Mouse (Mus musculus): ENCODE measurements around the gene Tceanc2. TPM values are rescaled to one million over a fixed set of nuclear protein-coding genes. Genes with fewer than 3 reads are reported as not detected.

Gene Tceanc2
- total and polyA plus RNA-seq, 2 experiments from 2014 or later, result 1.6 to 13.0 TPM

DNA sequence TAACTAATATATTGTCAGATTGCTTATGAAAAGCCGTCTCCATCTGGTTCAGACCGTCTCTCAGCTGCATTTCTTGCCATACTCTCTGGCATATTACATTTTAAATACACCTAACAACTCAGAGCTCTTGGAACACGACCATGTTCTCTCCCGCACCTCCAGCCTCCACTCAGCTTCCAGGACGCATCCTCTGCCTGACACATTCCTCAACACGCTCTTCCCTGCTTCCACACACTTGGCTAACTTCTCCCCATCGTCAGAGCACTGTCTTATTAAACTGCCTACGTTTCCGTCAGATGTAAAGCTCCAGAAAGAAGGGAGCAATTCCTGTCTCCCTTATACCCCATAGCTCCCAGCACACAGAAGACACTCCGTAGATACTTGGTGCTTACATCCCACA is 15.6 kb downstream of the Tceanc2 start:
- WGBS, result 86% methylated on average over 10 of the region's 10 CpGs
- ATAC-seq (ENCODE audit: insufficient read depth, low read depth), result no peak

DNA sequence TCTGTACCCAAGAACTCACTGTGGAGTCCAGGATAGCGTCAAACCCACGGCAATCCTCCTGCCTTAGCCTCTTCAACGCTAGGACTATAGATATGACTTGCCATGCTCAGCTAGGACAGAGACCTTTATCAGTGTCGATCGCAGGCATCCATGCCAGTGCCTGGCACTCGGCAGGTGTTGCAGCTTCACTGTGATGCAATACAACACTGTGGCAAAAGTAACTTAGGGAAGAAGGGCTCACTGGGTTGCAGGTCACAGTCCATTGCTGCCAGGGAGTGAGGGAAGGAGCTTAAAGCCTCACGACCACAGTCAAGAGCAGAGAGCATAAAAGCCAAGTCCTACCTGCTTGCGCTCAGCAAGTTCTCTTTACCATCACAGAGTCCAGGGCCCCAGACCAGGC is 18.7 kb downstream of the Tceanc2 start:
- 81% methylated on average over 8 of the region's 8 CpGs for WGBS
- Histone ChIP-seq H3K27ac (ENCODE audit: low read depth) (no peak overlapping the region), H3K4me3 (ENCODE audit: low read depth, low read length) (no peak overlapping the region), H3K27me3 (ENCODE audit: control insufficient read depth, insufficient read depth, low read length) (no peaks in the 10 kb centered on the region), H3K4me2 (ENCODE audit: low read depth, low read length) (no peak overlapping the region), H3K4me1 (ENCODE audit: control insufficient read depth, insufficient read depth) (no peaks in the 10 kb centered on the region), H3K9me3 (replicated peaks; ENCODE audit: control insufficient read depth, low read length) (no peaks in the 10 kb centered on the region), H3K9ac (replicated peaks; ENCODE audit: low read depth, low read length) (no peak overlapping the region), H3K36me3 (replicated peaks; ENCODE audit: control insufficient read depth, insufficient read depth, low read length) (peaks cover 20% of the 10 kb centered on the region)
- DNase-seq (ENCODE audit: low spot score), result no peak
- ATAC-seq (ENCODE audit: insufficient read depth, low read depth), result no peak
- TF ChIP-seq CTCF (IDR thresholded peaks at IDR 0.05; ENCODE audit: low read depth) (no peak), EP300 (IDR thresholded peaks at IDR 0.05; ENCODE audit: low read depth) (no peak)

More for the DNA sequence above, 15.6 kb downstream of the Tceanc2 start:
- DNase-seq (ENCODE audit: low spot score), result no peak
- H3K4me2 ChIP-seq (ENCODE audit: low read depth, low read length), result no peak overlapping the region
- peaks cover 24% of the 10 kb centered on the region for H3K36me3 ChIP-seq (replicated peaks; ENCODE audit: control insufficient read depth, insufficient read depth, low read length)
- H3K9ac ChIP-seq (replicated peaks; ENCODE audit: low read depth, low read length), result no peak overlapping the region
- no peak overlapping the region for H3K27ac ChIP-seq (ENCODE audit: low read depth)
- no peaks in the 10 kb centered on the region for H3K27me3 ChIP-seq (ENCODE audit: control insufficient read depth, insufficient read depth, low read length)
- no peaks in the 10 kb centered on the region for H3K9me3 ChIP-seq (replicated peaks; ENCODE audit: control insufficient read depth, low read length)
- no peaks in the 10 kb centered on the region for H3K4me1 ChIP-seq (ENCODE audit: control insufficient read depth, insufficient read depth)
- TF ChIP-seq CTCF (IDR thresholded peaks at IDR 0.05; ENCODE audit: low read depth), result no peak
- no peak for TF ChIP-seq EP300 (IDR thresholded peaks at IDR 0.05; ENCODE audit: low read depth)
- no peak overlapping the region for H3K4me3 ChIP-seq (ENCODE audit: low read depth, low read length)

GRCm38 (mm10) chr4:107159166-107159773 is 19.6 kb downstream of the Tceanc2 start:
- TF ChIP-seq CTCF (IDR thresholded peaks at IDR 0.05; ENCODE audit: low read depth) (no peak), EP300 (IDR thresholded peaks at IDR 0.05; ENCODE audit: low read depth) (no peak)
- Histone ChIP-seq H3K4me1 (ENCODE audit: control insufficient read depth, insufficient read depth) (no peaks in the 10 kb centered on the region), H3K4me2 (ENCODE audit: low read depth, low read length) (no peak overlapping the region), H3K4me3 (ENCODE audit: low read depth, low read length) (no peak overlapping the region), H3K27me3 (ENCODE audit: control insufficient read depth, insufficient read depth, low read length) (no peaks in the 10 kb centered on the region), H3K27ac (ENCODE audit: low read depth) (no peak overlapping the region), H3K9me3 (replicated peaks; ENCODE audit: control insufficient read depth, low read length) (no peaks in the 10 kb centered on the region), H3K9ac (replicated peaks; ENCODE audit: low read depth, low read length) (no peak overlapping the region), H3K36me3 (replicated peaks; ENCODE audit: control insufficient read depth, insufficient read depth, low read length) (peaks cover 17% of the 10 kb centered on the region)
- DNase-seq (ENCODE audit: low spot score) (no peak), ATAC-seq (ENCODE audit: insufficient read depth, low read depth) (no peak)
- 72% methylated on average over 11 of the region's 11 CpGs for WGBS

GRCm38 (mm10) chr4:107156983-107157401 is 21.9 kb downstream of the Tceanc2 start:
- Histone ChIP-seq H3K27me3 (ENCODE audit: control insufficient read depth, insufficient read depth, low read length) (no peaks in the 10 kb centered on the region), H3K36me3 (replicated peaks; ENCODE audit: control insufficient read depth, insufficient read depth, low read length) (peaks cover 21% of the 10 kb centered on the region), H3K9me3 (replicated peaks; ENCODE audit: control insufficient read depth, low read length) (no peaks in the 10 kb centered on the region), H3K4me3 (ENCODE audit: low read depth, low read length) (no peak overlapping the region), H3K9ac (replicated peaks; ENCODE audit: low read depth, low read length) (no peak overlapping the region), H3K4me2 (ENCODE audit: low read depth, low read length) (no peak overlapping the region), H3K27ac (ENCODE audit: low read depth) (no peak overlapping the region), H3K4me1 (ENCODE audit: control insufficient read depth, insufficient read depth) (no peaks in the 10 kb centered on the region)
- TF ChIP-seq CTCF (IDR thresholded peaks at IDR 0.05; ENCODE audit: low read depth) (no peak), EP300 (IDR thresholded peaks at IDR 0.05; ENCODE audit: low read depth) (no peak)
- 74% methylated on average over 4 of the region's 4 CpGs for WGBS
- DNase-seq (ENCODE audit: low spot score) (no peak), ATAC-seq (ENCODE audit: insufficient read depth, low read depth) (no peak)

DNA sequence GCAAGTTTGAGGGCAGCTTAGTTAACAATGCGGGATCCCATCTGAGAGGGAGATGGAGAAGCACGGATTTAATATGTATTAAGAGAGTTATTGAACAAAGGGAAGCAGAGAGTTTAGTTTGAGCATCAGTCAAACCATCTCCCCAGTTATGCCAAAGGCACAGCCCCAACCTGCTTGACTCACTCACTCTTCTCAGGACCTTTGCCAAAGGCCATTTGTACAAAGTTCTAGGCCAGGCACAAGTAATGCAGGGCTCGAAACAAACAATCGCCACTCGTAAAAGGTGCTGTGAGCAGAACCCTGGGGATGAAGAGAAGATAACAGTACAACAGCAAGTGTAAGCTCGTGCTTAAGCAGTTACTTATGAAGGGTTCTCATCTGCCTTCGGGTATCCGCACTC is 26.3 kb downstream of the Tceanc2 start:
- ATAC-seq (ENCODE audit: insufficient read depth, low read depth) (no peak), DNase-seq (ENCODE audit: low spot score) (no peak)
- H3K36me3 ChIP-seq (replicated peaks; ENCODE audit: control insufficient read depth, insufficient read depth, low read length), result peaks cover 21% of the 10 kb centered on the region
- no peak for TF ChIP-seq CTCF (IDR thresholded peaks at IDR 0.05; ENCODE audit: low read depth)
- no peak for TF ChIP-seq EP300 (IDR thresholded peaks at IDR 0.05; ENCODE audit: low read depth)
- H3K27me3 ChIP-seq (ENCODE audit: control insufficient read depth, insufficient read depth, low read length), result no peaks in the 10 kb centered on the region
- no peak overlapping the region for H3K4me3 ChIP-seq (ENCODE audit: low read depth, low read length)
- H3K9me3 ChIP-seq (replicated peaks; ENCODE audit: control insufficient read depth, low read length), result no peaks in the 10 kb centered on the region
- H3K9ac ChIP-seq (replicated peaks; ENCODE audit: low read depth, low read length), result no peak overlapping the region
- H3K27ac ChIP-seq (ENCODE audit: low read depth), result no peak overlapping the region
- H3K4me1 ChIP-seq (ENCODE audit: control insufficient read depth, insufficient read depth), result no peaks in the 10 kb centered on the region
- no peak overlapping the region for H3K4me2 ChIP-seq (ENCODE audit: low read depth, low read length)
- 85% methylated on average over 8 of the region's 8 CpGs for WGBS

DNA sequence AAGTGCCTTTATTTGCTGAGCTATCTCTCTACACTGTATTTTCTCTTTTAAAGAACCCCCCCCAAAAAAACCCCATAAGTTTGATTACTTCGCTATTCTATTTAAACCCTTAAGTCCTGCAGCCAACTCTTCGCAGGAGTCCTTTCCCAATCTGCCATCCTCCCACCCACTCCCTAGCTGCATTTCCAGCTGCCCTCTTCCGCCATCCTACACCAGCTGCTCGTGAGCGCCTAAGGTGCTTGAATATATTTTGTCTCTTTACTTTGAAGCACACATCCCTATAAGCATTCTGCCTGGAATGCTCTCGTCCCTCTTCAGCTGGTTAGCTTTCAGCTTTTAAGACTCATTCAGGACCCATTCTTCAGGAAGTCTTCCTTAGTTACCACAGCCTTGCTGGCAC is 27.9 kb downstream of the Tceanc2 start:
- no peak overlapping the region for H3K4me2 ChIP-seq (ENCODE audit: low read depth, low read length)
- no peak overlapping the region for H3K9ac ChIP-seq (replicated peaks; ENCODE audit: low read depth, low read length)
- peaks cover 37% of the 10 kb centered on the region for H3K36me3 ChIP-seq (replicated peaks; ENCODE audit: control insufficient read depth, insufficient read depth, low read length)
- DNase-seq (ENCODE audit: low spot score), result no peak
- H3K27ac ChIP-seq (ENCODE audit: low read depth), result no peak overlapping the region
- TF ChIP-seq EP300 (IDR thresholded peaks at IDR 0.05; ENCODE audit: low read depth), result no peak
- TF ChIP-seq CTCF (IDR thresholded peaks at IDR 0.05; ENCODE audit: low read depth), result no peak
- H3K4me1 ChIP-seq (ENCODE audit: control insufficient read depth, insufficient read depth), result no peaks in the 10 kb centered on the region
- H3K9me3 ChIP-seq (replicated peaks; ENCODE audit: control insufficient read depth, low read length), result no peaks in the 10 kb centered on the region
- H3K27me3 ChIP-seq (ENCODE audit: control insufficient read depth, insufficient read depth, low read length), result no peaks in the 10 kb centered on the region
- H3K4me3 ChIP-seq (ENCODE audit: low read depth, low read length), result no peak overlapping the region
- no peak for ATAC-seq (ENCODE audit: insufficient read depth, low read depth)
- WGBS, result 90% methylated on average over 6 of the region's 6 CpGs

All from heart, postnatal 0 days (tissue).